Mouse (Mus musculus): ENCODE data around the gene Cacna1i. TPM values are rescaled to one million over a fixed set of nuclear protein-coding genes. Genes with fewer than 3 reads are reported as not detected.

The Cacna1i gene
- polyA plus RNA-seq, 1 experiment = 6.5 TPM

- TF ChIP-seq CTCF (IDR thresholded peaks at IDR 0.05; ENCODE audit: borderline replicate concordance, extremely low read depth, insufficient read depth, insufficient read length) (no peak), POLR2A (IDR thresholded peaks at IDR 0.05; ENCODE audit: borderline replicate concordance, extremely low read depth, insufficient read depth, insufficient read length, poor library complexity, severe bottlenecking) (no peak)
- peak; percentile 28 for DNase-seq (ENCODE audit: low read depth)
These were observed 30.1 kb downstream of the Cacna1i start for GRCm38 (mm10) chr15:80316966-80317634.

GRCm38 (mm10) chr15:80317841-80318530, 30.9 kb downstream of the Cacna1i start:
- TF ChIP-seq POLR2A (IDR thresholded peaks at IDR 0.05; ENCODE audit: borderline replicate concordance, extremely low read depth, insufficient read depth, insufficient read length, poor library complexity, severe bottlenecking) = no peak
- TF ChIP-seq CTCF (IDR thresholded peaks at IDR 0.05; ENCODE audit: borderline replicate concordance, extremely low read depth, insufficient read depth, insufficient read length) = no peak
- peak; percentile 52 for DNase-seq (ENCODE audit: low read depth)

- no peak for TF ChIP-seq POLR2A (IDR thresholded peaks at IDR 0.05; ENCODE audit: borderline replicate concordance, extremely low read depth, insufficient read depth, insufficient read length, poor library complexity, severe bottlenecking)
- TF ChIP-seq CTCF (IDR thresholded peaks at IDR 0.05; ENCODE audit: borderline replicate concordance, extremely low read depth, insufficient read depth, insufficient read length) = no peak
- peak; percentile 62 for DNase-seq (ENCODE audit: low read depth)
These were observed 31.7 kb downstream of the Cacna1i start for GRCm38 (mm10) chr15:80318543-80319255.

GRCm38 (mm10) chr15:80319315-80319714, 32.3 kb downstream of the Cacna1i start:
- no peak for DNase-seq (ENCODE audit: low read depth)
- no peak for TF ChIP-seq POLR2A (IDR thresholded peaks at IDR 0.05; ENCODE audit: borderline replicate concordance, extremely low read depth, insufficient read depth, insufficient read length, poor library complexity, severe bottlenecking)
- no peak for TF ChIP-seq CTCF (IDR thresholded peaks at IDR 0.05; ENCODE audit: borderline replicate concordance, extremely low read depth, insufficient read depth, insufficient read length)

- TF ChIP-seq CTCF (IDR thresholded peaks at IDR 0.05; ENCODE audit: borderline replicate concordance, extremely low read depth, insufficient read depth, insufficient read length) = no peak
- TF ChIP-seq POLR2A (IDR thresholded peaks at IDR 0.05; ENCODE audit: borderline replicate concordance, extremely low read depth, insufficient read depth, insufficient read length, poor library complexity, severe bottlenecking) = no peak
- DNase-seq (ENCODE audit: low read depth) = no peak
These were observed 32.9 kb downstream of the Cacna1i start for GRCm38 (mm10) chr15:80319921-80320320.

- DNase-seq (ENCODE audit: low read depth) = no peak
- TF ChIP-seq CTCF (IDR thresholded peaks at IDR 0.05; ENCODE audit: borderline replicate concordance, extremely low read depth, insufficient read depth, insufficient read length) (no peak), POLR2A (IDR thresholded peaks at IDR 0.05; ENCODE audit: borderline replicate concordance, extremely low read depth, insufficient read depth, insufficient read length, poor library complexity, severe bottlenecking) (no peak)
These were observed 38.2 kb downstream of the Cacna1i start for GRCm38 (mm10) chr15:80325207-80325606.

- no peak for TF ChIP-seq CTCF (IDR thresholded peaks at IDR 0.05; ENCODE audit: borderline replicate concordance, extremely low read depth, insufficient read depth, insufficient read length)
- TF ChIP-seq POLR2A (IDR thresholded peaks at IDR 0.05; ENCODE audit: borderline replicate concordance, extremely low read depth, insufficient read depth, insufficient read length, poor library complexity, severe bottlenecking) = no peak
- DNase-seq (ENCODE audit: low read depth) = no peak
These were observed 38.7 kb downstream of the Cacna1i start for GRCm38 (mm10) chr15:80325756-80326155.

- no peak for DNase-seq (ENCODE audit: low read depth)
- no peak for TF ChIP-seq POLR2A (IDR thresholded peaks at IDR 0.05; ENCODE audit: borderline replicate concordance, extremely low read depth, insufficient read depth, insufficient read length, poor library complexity, severe bottlenecking)
- TF ChIP-seq CTCF (IDR thresholded peaks at IDR 0.05; ENCODE audit: borderline replicate concordance, extremely low read depth, insufficient read depth, insufficient read length) = no peak
These were observed 39.9 kb downstream of the Cacna1i start for GRCm38 (mm10) chr15:80326947-80327346.

GRCm38 (mm10) chr15:80327743-80328540, 40.9 kb downstream of the Cacna1i start:
- TF ChIP-seq POLR2A (IDR thresholded peaks at IDR 0.05; ENCODE audit: borderline replicate concordance, extremely low read depth, insufficient read depth, insufficient read length, poor library complexity, severe bottlenecking) = no peak
- TF ChIP-seq CTCF (IDR thresholded peaks at IDR 0.05; ENCODE audit: borderline replicate concordance, extremely low read depth, insufficient read depth, insufficient read length) = no peak
- DNase-seq (ENCODE audit: low read depth) = no peak

- TF ChIP-seq CTCF (IDR thresholded peaks at IDR 0.05; ENCODE audit: borderline replicate concordance, extremely low read depth, insufficient read depth, insufficient read length) = no peak
- no peak for TF ChIP-seq POLR2A (IDR thresholded peaks at IDR 0.05; ENCODE audit: borderline replicate concordance, extremely low read depth, insufficient read depth, insufficient read length, poor library complexity, severe bottlenecking)
- DNase-seq (ENCODE audit: low read depth) = no peak
These were observed 43.2 kb downstream of the Cacna1i start for GRCm38 (mm10) chr15:80330276-80330675.

GRCm38 (mm10) chr15:80334766-80335165, 47.7 kb downstream of the Cacna1i start:
- TF ChIP-seq POLR2A (IDR thresholded peaks at IDR 0.05; ENCODE audit: borderline replicate concordance, extremely low read depth, insufficient read depth, insufficient read length, poor library complexity, severe bottlenecking) (no peak), CTCF (IDR thresholded peaks at IDR 0.05; ENCODE audit: borderline replicate concordance, extremely low read depth, insufficient read depth, insufficient read length) (no peak)
- DNase-seq (ENCODE audit: low read depth) = no peak
